Mouse (Mus musculus) neural tube, embryonic 14.5 days (tissue): ENCODE results near the gene Arhgef17. TPM values are rescaled to one million over a fixed set of nuclear protein-coding genes. Genes with fewer than 3 reads are reported as not detected.
A peak's percentile ranks its signal among the peaks of the same experiment; 100 is the strongest.

Source experiments
- ATAC-seq: fragments of 200-750 bp; cut with Nextera tagmentation; 2 replicates; pipeline ENCODE4 v1.8.0; 2017; ENCODE audit warnings: low read depth, mild to moderate bottlenecking, moderate TSS enrichment, moderate library complexity
- H3K27ac ChIP-seq: fragments of 300-500 bp; sonication (generic); 2 replicates; pipeline ENCODE4 v1.5.1; 2014; ENCODE audit warnings: low read depth, mild to moderate bottlenecking, control low read depth, low read length, moderate library complexity, mixed read lengths
- H3K27me3 ChIP-seq: fragments of 300-500 bp; sonication (generic); 2 replicates; pipeline ENCODE4 v1.6.1; 2014; ENCODE audit warnings: low read length; ENCODE audit not compliant: control insufficient read depth, insufficient read depth
- H3K36me3 ChIP-seq: fragments of 300-500 bp; sonication (generic); 2 replicates; pipeline ENCODE4 v1.6.1; 2014; ENCODE audit warnings: low read length, mixed read lengths; ENCODE audit not compliant: control insufficient read depth, insufficient read depth
- H3K4me1 ChIP-seq: fragments of 300-500 bp; sonication (generic); 2 replicates; pipeline ENCODE4 v1.6.1; 2014; ENCODE audit warnings: low read length; ENCODE audit not compliant: control insufficient read depth, insufficient read depth
- H3K4me2 ChIP-seq: fragments of 300-500 bp; sonication (generic); 2 replicates; pipeline ENCODE4 v1.6.1; 2014; ENCODE audit warnings: mild to moderate bottlenecking, low read depth, low read length, control low read depth
- H3K4me3 ChIP-seq: fragments of 300-500 bp; sonication (generic); 2 replicates; pipeline ENCODE4 v1.5.1; 2014; ENCODE audit warnings: low read depth, low read length, control low read depth, mixed read lengths
- H3K9ac ChIP-seq: fragments of 300-500 bp; sonication (generic); replicated peaks from 2 replicates; pipeline ENCODE4 v1.6.1; 2014; ENCODE audit warnings: low read depth, mild to moderate bottlenecking, control low read depth, low read length, mixed read lengths
- H3K9me3 ChIP-seq: fragments of 300-500 bp; sonication (generic); 2 replicates; pipeline ENCODE4 v1.6.1; 2016; ENCODE audit warnings: low read length; ENCODE audit not compliant: control insufficient read depth
- WGBS: fragments of 180-500 bp; shearing (Covaris S2); extraction: QIAGEN DNeasy Blood & Tissue Kit; methylation state at CpG from one replicate; pipeline ENCODE4 v1.1.7; 2014; 5-methylcytosine and 5-hydroxymethylcytosine counted together
- polyA plus RNA-seq: library from polyadenylated mRNA; unstranded; fragments of >200 nt; fragmentation: Nextera tagmentation; extraction: Ambion mirVana; gene quantifications from 2 replicates; pipeline ENCODE4 v1.2.1, GENCODE M21; 2014

Gene Arhgef17
- polyA plus RNA-seq, 1 experiment from 2014 or later = 12.1 TPM

- Histone ChIP-seq H3K36me3 (no peaks in the 10 kb centered on the region), H3K4me2 (no peak overlapping the region), H3K9ac (0 out of 2 replicates have a peak overlapping the region, but pooled peaks have one; percentile 21), H3K9me3 (no peaks in the 10 kb centered on the region), H3K27me3 (no peaks in the 10 kb centered on the region), H3K4me1 (peaks cover 14% of the 10 kb centered on the region; the same call in 1 of the 2 replicates), H3K27ac (no peak overlapping the region), H3K4me3 (no peak overlapping the region)
- no peak for ATAC-seq
- WGBS = 81% methylated on average over 5 of the region's 5 CpGs
Measured at GRCm38 (mm10) chr7:100915204-100915603, 16.7 kb downstream of the Arhgef17 start.

GRCm38 (mm10) chr7:100911791-100912190, 20.1 kb downstream of the Arhgef17 start:
- no peaks in the 10 kb centered on the region for H3K9me3 ChIP-seq
- no peaks in the 10 kb centered on the region for H3K27me3 ChIP-seq
- no peak overlapping the region for H3K27ac ChIP-seq
- no peaks in the 10 kb centered on the region for H3K36me3 ChIP-seq
- ATAC-seq = no peak
- 53% methylated on average over 9 of the region's 9 CpGs for WGBS
- H3K4me2 ChIP-seq = no peak overlapping the region
- H3K4me3 ChIP-seq = no peak overlapping the region
- H3K9ac ChIP-seq = no peak overlapping the region
- H3K4me1 ChIP-seq = peaks cover 8% of the 10 kb centered on the region; the same call in 1 of the 2 replicates

GRCm38 (mm10) chr7:100911246-100911770, 20.6 kb downstream of the Arhgef17 start:
- WGBS = 6% methylated on average over 2 of the region's 2 CpGs
- no peak overlapping the region for H3K9ac ChIP-seq
- H3K27me3 ChIP-seq = no peaks in the 10 kb centered on the region
- no peak for ATAC-seq
- H3K4me1 ChIP-seq = peaks cover 8% of the 10 kb centered on the region; the same call in 1 of the 2 replicates
- H3K9me3 ChIP-seq = no peaks in the 10 kb centered on the region
- no peak overlapping the region for H3K27ac ChIP-seq
- H3K4me2 ChIP-seq = no peak overlapping the region
- no peaks in the 10 kb centered on the region for H3K36me3 ChIP-seq
- no peak overlapping the region for H3K4me3 ChIP-seq

DNA sequence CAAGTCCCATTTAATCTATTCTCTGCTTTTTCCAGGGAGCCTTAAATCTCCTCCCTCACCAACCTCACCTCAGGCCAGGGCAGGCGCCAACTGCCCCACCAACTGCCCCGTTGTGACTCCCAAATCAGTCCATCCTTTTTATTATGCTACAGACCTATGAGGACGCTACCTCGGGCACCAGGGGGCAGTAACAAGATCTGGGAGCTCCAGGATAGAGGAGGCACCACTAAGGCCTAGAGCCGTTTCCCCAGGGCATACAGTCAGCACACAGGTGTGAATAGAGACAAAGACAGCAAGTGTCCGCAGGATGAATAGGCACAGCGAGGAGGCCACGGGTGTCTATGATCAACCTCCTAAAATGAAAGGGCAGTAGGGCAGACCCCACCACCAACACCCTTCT, 23.3 kb downstream of the Arhgef17 start:
- no peak overlapping the region for H3K4me2 ChIP-seq
- no peak overlapping the region for H3K4me3 ChIP-seq
- H3K27ac ChIP-seq = no peak overlapping the region
- peaks cover 8% of the 10 kb centered on the region; the same call in 1 of the 2 replicates for H3K4me1 ChIP-seq
- no peaks in the 10 kb centered on the region for H3K36me3 ChIP-seq
- WGBS = 40% methylated on average over 8 of the region's 8 CpGs
- H3K27me3 ChIP-seq = no peaks in the 10 kb centered on the region
- H3K9ac ChIP-seq = no peak overlapping the region
- ATAC-seq = no peak
- no peaks in the 10 kb centered on the region for H3K9me3 ChIP-seq

GRCm38 (mm10) chr7:100908061-100908460, 23.8 kb downstream of the Arhgef17 start:
- Histone ChIP-seq H3K4me1 (peaks cover 8% of the 10 kb centered on the region; the same call in 1 of the 2 replicates), H3K36me3 (no peaks in the 10 kb centered on the region), H3K9ac (no peak overlapping the region), H3K27ac (no peak overlapping the region), H3K4me2 (no peak overlapping the region), H3K9me3 (no peaks in the 10 kb centered on the region), H3K27me3 (no peaks in the 10 kb centered on the region), H3K4me3 (no peak overlapping the region)
- 69% methylated on average over 8 of the region's 8 CpGs for WGBS
- ATAC-seq = no peak

- WGBS = 0% methylated on average over 1 of the region's 1 CpGs
Measured at GRCm38 (mm10) chr7:100907231-100907630, 24.7 kb downstream of the Arhgef17 start.

DNA sequence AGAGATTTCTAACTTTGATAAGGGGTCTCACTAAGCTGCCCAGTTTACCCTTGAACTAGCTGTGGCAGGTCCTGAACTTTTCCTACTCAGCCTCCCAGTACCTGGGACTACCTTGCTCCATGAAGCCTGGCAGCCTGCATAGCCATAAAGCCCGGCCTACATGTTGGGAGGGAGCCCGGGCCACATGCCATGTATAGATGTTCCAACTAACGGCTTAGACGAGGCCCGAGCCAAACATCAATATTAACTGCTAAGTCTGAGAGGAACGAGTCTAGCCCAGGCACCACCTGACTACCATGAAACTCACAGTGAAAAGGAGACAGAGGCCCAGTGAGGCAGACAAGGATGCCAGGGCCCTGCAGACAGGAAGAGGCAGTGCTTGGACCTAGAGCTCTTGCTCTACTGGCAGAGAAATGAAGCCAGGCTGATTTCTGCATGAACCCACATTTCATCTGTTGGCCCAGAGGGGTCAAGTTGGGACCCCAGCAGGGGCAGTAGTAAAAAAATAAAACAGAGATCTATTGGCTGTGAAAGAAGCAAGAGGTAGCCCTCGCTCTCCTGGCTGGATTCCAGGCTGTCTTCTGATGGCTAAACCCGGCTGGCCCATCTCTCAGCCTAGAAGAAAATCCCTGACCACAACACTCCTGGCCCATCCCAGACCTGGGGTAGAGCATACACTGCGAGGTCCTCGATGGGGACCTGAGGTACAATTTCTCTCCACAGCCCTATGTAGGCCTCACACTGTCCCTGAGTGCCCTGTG, 25.7 kb downstream of the Arhgef17 start:
- 88% methylated on average over 10 of the region's 10 CpGs for WGBS
- no peak for ATAC-seq
- H3K9me3 ChIP-seq = no peaks in the 10 kb centered on the region
- no peaks in the 10 kb centered on the region for H3K4me1 ChIP-seq
- no peak overlapping the region for H3K4me2 ChIP-seq
- H3K4me3 ChIP-seq = no peak overlapping the region
- H3K9ac ChIP-seq = no peak overlapping the region
- H3K27me3 ChIP-seq = no peaks in the 10 kb centered on the region
- no peak overlapping the region for H3K27ac ChIP-seq
- H3K36me3 ChIP-seq = no peaks in the 10 kb centered on the region

More at GRCm38 (mm10) chr7:100907231-100907630, 24.7 kb downstream of the Arhgef17 start:
- no peak overlapping the region for H3K4me2 ChIP-seq
- H3K27ac ChIP-seq = no peak overlapping the region
- no peaks in the 10 kb centered on the region for H3K36me3 ChIP-seq
- peaks cover 8% of the 10 kb centered on the region; the same call in 1 of the 2 replicates for H3K4me1 ChIP-seq
- H3K27me3 ChIP-seq = no peaks in the 10 kb centered on the region
- no peak overlapping the region for H3K4me3 ChIP-seq
- peak; percentile 42; the same call in 1 of the 2 replicates for ATAC-seq
- no peak overlapping the region; the same call in 1 of the 2 replicates for H3K9ac ChIP-seq
- H3K9me3 ChIP-seq = no peaks in the 10 kb centered on the region

DNA sequence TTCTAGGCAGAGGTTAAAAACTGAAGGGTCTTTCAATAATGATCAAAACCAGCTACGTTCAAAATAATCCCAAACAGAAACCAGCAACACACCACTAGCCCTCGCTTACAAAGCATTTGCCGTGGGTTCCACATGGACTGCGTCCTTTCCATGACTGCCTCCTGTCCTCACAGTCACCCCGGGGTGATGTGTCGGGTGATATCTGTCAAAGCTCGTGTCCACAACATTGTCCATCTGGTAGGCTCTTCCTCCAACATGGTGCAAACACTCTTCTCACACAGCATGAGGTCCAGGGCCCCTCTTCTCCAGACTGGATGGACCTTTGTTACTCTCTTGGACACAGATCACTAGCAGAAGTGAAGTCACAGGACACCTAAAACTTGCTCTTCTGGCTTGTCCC, 26.9 kb downstream of the Arhgef17 start:
- no peak overlapping the region for H3K9ac ChIP-seq
- H3K9me3 ChIP-seq = no peaks in the 10 kb centered on the region

DNA sequence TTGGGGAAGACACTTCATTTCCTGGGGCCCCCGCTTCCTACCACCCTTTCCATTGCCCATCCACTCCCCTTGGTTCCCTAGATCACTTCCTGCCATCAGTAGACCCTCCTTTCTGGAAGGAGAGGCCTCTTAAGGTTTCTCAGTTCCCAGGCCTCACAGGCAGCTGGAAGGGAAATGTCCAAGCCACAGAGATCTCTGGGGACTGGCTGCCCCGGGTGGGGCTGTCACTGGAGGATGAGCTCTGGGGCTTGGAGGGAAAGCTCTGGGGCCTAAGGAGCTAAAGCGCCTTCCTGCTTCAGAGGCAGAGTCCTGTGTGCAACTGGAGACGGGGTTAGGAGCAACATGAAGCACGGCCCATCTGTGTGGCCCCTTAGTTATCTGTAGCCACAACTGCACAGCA, 27.3 kb downstream of the Arhgef17 start:
- Histone ChIP-seq H3K4me3 (no peak overlapping the region), H3K27ac (no peak overlapping the region), H3K36me3 (no peaks in the 10 kb centered on the region), H3K9me3 (no peaks in the 10 kb centered on the region), H3K4me2 (no peak overlapping the region), H3K27me3 (no peaks in the 10 kb centered on the region), H3K9ac (no peak overlapping the region), H3K4me1 (no peaks in the 10 kb centered on the region)
- no peak for ATAC-seq
- WGBS = 93% methylated on average over 5 of the region's 5 CpGs

More for the DNA sequence above, 26.9 kb downstream of the Arhgef17 start:
- Histone ChIP-seq H3K36me3 (no peaks in the 10 kb centered on the region), H3K4me3 (no peak overlapping the region), H3K4me1 (no peaks in the 10 kb centered on the region), H3K4me2 (no peak overlapping the region), H3K27me3 (no peaks in the 10 kb centered on the region), H3K27ac (no peak overlapping the region)
- 92% methylated on average over 7 of the region's 7 CpGs for WGBS
- ATAC-seq = no peak
